Mouse (Mus musculus) adrenal gland, adult 8-10 months (tissue): Measurements from ENCODE around the gene Cit. TPM values are rescaled to one million over a fixed set of nuclear protein-coding genes. Genes with fewer than 3 reads are reported as not detected.
A peak's percentile ranks its signal among the peaks of the same experiment; 100 is the strongest.
"Not testable (repeated sequence)": the region's sequence is repeated elsewhere in the genome, so short reads cannot be mapped to it uniquely, and the experiment has no call there.

Source experiments
- DNase-seq: peaks from one replicate; pipeline ENCODE4 v3.0.0; 2022
- total RNA-seq, 4 experiments: library from RNA; stranded (reverse); gene quantifications; 2 replicates each; pipeline ENCODE4 v1.2.4; 2022

The Cit gene
- total RNA-seq: 1 to 10 TPM; 2.6 to 8.3 (median 6.3) TPM

GRCm38 (mm10) chr5:115844766-115845634, at the start of gene Cit:
Cit (plus strand) TSS chr5:115845278.
- DNase-seq: peak; percentile 68

GRCm38 (mm10) chr5:115799016-115799894, 45.8 kb upstream of the Cit start:
- DNase-seq: no peak

- no peak for DNase-seq
Observed at GRCm38 (mm10) chr5:115799895-115800232, 45.2 kb upstream of the Cit start.

GRCm38 (mm10) chr5:115812262-115812661, 32.8 kb upstream of the Cit start:
- no peak for DNase-seq

- DNase-seq: no peak
Observed at GRCm38 (mm10) chr5:115817022-115817421, 28.1 kb upstream of the Cit start.

GRCm38 (mm10) chr5:115817655-115818054, 27.4 kb upstream of the Cit start:
- not testable (repeated sequence) for DNase-seq

GRCm38 (mm10) chr5:115819966-115820365, 25.1 kb upstream of the Cit start:
- DNase-seq: no peak

- DNase-seq: no peak
Observed at GRCm38 (mm10) chr5:115821200-115821599, 23.9 kb upstream of the Cit start.

GRCm38 (mm10) chr5:115821910-115822309, 23.2 kb upstream of the Cit start:
- no peak for DNase-seq

GRCm38 (mm10) chr5:115832754-115833153, 12.3 kb upstream of the Cit start:
- no peak for DNase-seq

GRCm38 (mm10) chr5:115833806-115834205, 11.3 kb upstream of the Cit start:
- not testable (repeated sequence) for DNase-seq

- no peak for DNase-seq
Observed at GRCm38 (mm10) chr5:115835291-115835690, 9.8 kb upstream of the Cit start.

- DNase-seq: no peak
Observed at GRCm38 (mm10) chr5:115838059-115838458, 7.0 kb upstream of the Cit start.

- DNase-seq: no peak
Observed at GRCm38 (mm10) chr5:115840453-115840852, 4.6 kb upstream of the Cit start.

- no peak for DNase-seq
Observed at GRCm38 (mm10) chr5:115840946-115841775, 3.9 kb upstream of the Cit start.

GRCm38 (mm10) chr5:115844368-115844765, 711 bp upstream of the Cit start:
- DNase-seq: no peak

GRCm38 (mm10) chr5:115845635-115846174, 627 bp downstream of the Cit start:
- no peak for DNase-seq

GRCm38 (mm10) chr5:115847166-115847565, 2.1 kb downstream of the Cit start:
- DNase-seq: no peak

- no peak for DNase-seq
Observed at GRCm38 (mm10) chr5:115848463-115848862, 3.4 kb downstream of the Cit start.

GRCm38 (mm10) chr5:115849263-115849829, 4.3 kb downstream of the Cit start:
- DNase-seq: no peak

GRCm38 (mm10) chr5:115850250-115851028, 5.4 kb downstream of the Cit start:
- DNase-seq: no peak
